8 mouse cellular contexts compared by ENCODE assay signal in the genomic region with DNA sequence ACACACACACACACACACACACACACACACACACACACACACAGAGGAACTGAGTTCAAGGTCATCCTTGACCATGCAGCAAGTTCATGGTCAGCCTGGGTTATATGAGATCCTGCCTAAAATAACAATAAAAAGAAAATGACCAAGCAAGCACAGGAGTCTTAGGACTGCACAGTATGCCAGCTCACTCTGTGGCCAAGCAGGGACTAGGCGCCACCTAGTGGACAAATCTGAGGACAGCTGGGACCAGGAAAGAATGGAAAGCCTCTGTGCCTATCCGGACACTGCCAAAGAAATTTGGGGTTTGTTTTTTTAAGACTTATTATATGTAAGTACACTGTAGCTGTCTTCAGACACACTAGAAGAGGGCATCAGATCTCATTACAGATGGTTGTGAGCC. TPM values are rescaled to one million over a fixed set of nuclear protein-coding genes. Genes with fewer than 3 reads are reported as not detected.
DNase-seq lines count a peak whose midpoint lies in the region; ATAC-seq and TF ChIP-seq lines count a peak whose summit lies in the region.

No protein-coding gene starts in this region.

- no peak overlapping the region for H3K4me3 ChIP-seq in forebrain, postnatal 0 days (ENCODE audit: low read depth, low read length)
- H3K4me3 ChIP-seq in hindbrain, embryonic 15.5 days = no peak overlapping the region
- no peak overlapping the region for H3K4me3 ChIP-seq in left cerebral cortex, adult 2 months

- H3K9me3 ChIP-seq in forebrain, postnatal 0 days (ENCODE audit: low read length) = no peaks in the 10 kb centered on the region
- H3K9me3 ChIP-seq in hindbrain, embryonic 15.5 days = no peaks in the 10 kb centered on the region

- no peak for ATAC-seq in cerebellum, adult (ENCODE audit: insufficient number of reproducible peaks, low FRiP score, low TSS enrichment)
- peak; percentile 90 for ATAC-seq in forebrain, postnatal 0 days
- ATAC-seq in hindbrain, embryonic 15.5 days (ENCODE audit: low FRiP score, low read depth) = peak; percentile 91
- ATAC-seq in megakaryocyte, adult 5-6 weeks (ENCODE audit: poor library complexity, severe bottlenecking) = peak; percentile 53

- H3K27me3 ChIP-seq in forebrain, postnatal 0 days (ENCODE audit: insufficient read depth, low read length) = no peaks in the 10 kb centered on the region
- no peaks in the 10 kb centered on the region for H3K27me3 ChIP-seq in hindbrain, embryonic 15.5 days

- peaks cover 56% of the 10 kb centered on the region for H3K36me3 ChIP-seq in forebrain, postnatal 0 days (ENCODE audit: insufficient read depth)
- H3K36me3 ChIP-seq in hindbrain, embryonic 15.5 days = peaks cover 63% of the 10 kb centered on the region

- H3K9ac ChIP-seq in forebrain, postnatal 0 days = no peak overlapping the region
- no peak overlapping the region for H3K9ac ChIP-seq in hindbrain, embryonic 15.5 days

- intact Hi-C loops in left cerebral cortex, adult 2 months (cut with DNase I) = loop anchor here (1.0 to 2.0 kb wide), 3 partner anchors 46 to 371 kb away; a partner anchor contains a TSS

- peak; percentile 20 for DNase-seq in cerebellum, adult 11 months
- peak; percentile 43 for DNase-seq in cerebellum, adult 8-10 months
- peak; percentile 91 for DNase-seq in forebrain, postnatal 0 days
- peak; percentile 51 to 69 for DNase-seq in left cerebral cortex, adult 2 months (ENCODE audit: extremely low spot score in 1 of 2, low spot score in 2 of 2)
- DNase-seq in right cerebral cortex, postnatal 10 days (ENCODE audit: low spot score in 2 of 2) = peak; percentile 69 to 79

- 6% methylated on average over 2 of the region's 2 CpGs for WGBS in forebrain, postnatal 0 days
- WGBS in hindbrain, embryonic 15.5 days = 20% methylated on average over 2 of the region's 2 CpGs

- no peak overlapping the region for H3K4me2 ChIP-seq in forebrain, postnatal 0 days (ENCODE audit: low read depth)
- H3K4me2 ChIP-seq in hindbrain, embryonic 15.5 days = no peak overlapping the region

- peak; percentile 96 for TF ChIP-seq CTCF in forebrain, postnatal 0 days (IDR thresholded peaks at IDR 0.05; ENCODE audit: low read depth)
- peak; percentile 90 for TF ChIP-seq CTCF in left cerebral cortex, adult 2 months (IDR thresholded peaks at IDR 0.05)

- H3K27ac ChIP-seq in forebrain, postnatal 0 days (ENCODE audit: low read depth, low read length) = no peak overlapping the region
- no peak overlapping the region for H3K27ac ChIP-seq in hindbrain, embryonic 15.5 days (replicated peaks)
- H3K27ac ChIP-seq in left cerebral cortex, adult 2 months = no peak overlapping the region

- no peaks in the 10 kb centered on the region for H3K4me1 ChIP-seq in forebrain, postnatal 0 days (ENCODE audit: insufficient read depth)
- no peaks in the 10 kb centered on the region for H3K4me1 ChIP-seq in hindbrain, embryonic 15.5 days (replicated peaks)

RNA-seq across cellular contexts. Expression of a gene that starts 35.2 kb away (rescaled TPM):
- total RNA-seq in forebrain, postnatal 0 days (2014; rRNA removed) = 38.5 and 46.6 TPM in 2 replicates
- polyA plus RNA-seq in forebrain, postnatal 0 days (2015; fragmentation: Nextera tagmentation; extraction: Ambion mirVana) = 129 and 173 TPM in 2 replicates
- polyA plus RNA-seq in hindbrain, embryonic 15.5 days (2015; fragmentation: Nextera tagmentation; extraction: Ambion mirVana) = 170 and 175 TPM in 2 replicates
- 100 to 1,000 TPM; 133 to 139 TPM for total RNA-seq in left cerebral cortex, adult 2 months (2021)
- total RNA-seq in megakaryocyte, adult 5-6 weeks (2015) = 144 and 146 TPM in 2 replicates
- 80.5 and 112 TPM in 2 replicates for total RNA-seq in megakaryocyte, adult 5-6 weeks (2017)

RNA-seq across cellular contexts. Expression of a gene that starts 45.4 kb away (rescaled TPM):
- 44.0 and 65.2 TPM in 2 replicates for total RNA-seq in forebrain, postnatal 0 days (2014; rRNA removed)
- 34.5 and 41.5 TPM in 2 replicates for polyA plus RNA-seq in forebrain, postnatal 0 days (2015; fragmentation: Nextera tagmentation; extraction: Ambion mirVana)
- 67.1 and 73.3 TPM in 2 replicates for polyA plus RNA-seq in hindbrain, embryonic 15.5 days (2015; fragmentation: Nextera tagmentation; extraction: Ambion mirVana)
- total RNA-seq in left cerebral cortex, adult 2 months (2021) = 10 to 100 TPM; 29.5 to 34.3 TPM
- total RNA-seq in megakaryocyte, adult 5-6 weeks (2015) = 28.4 and 29.7 TPM in 2 replicates
- 32.3 and 39.2 TPM in 2 replicates for total RNA-seq in megakaryocyte, adult 5-6 weeks (2017)

Comparison
In these comparisons a context has a peak if more than half of its experiments do, and no peak if none do; other contexts are left out.
1. DNase-seq: peak in every context shown above with its lines; median percentile 91 in forebrain, postnatal 0 days; 74 in right cerebral cortex, postnatal 10 days; 60 in left cerebral cortex, adult 2 months; 43 in cerebellum, adult 8-10 months; 20 in cerebellum, adult 11 months.